Mouse (Mus musculus): ENCODE results near the gene Fbxo7. TPM values are rescaled to one million over a fixed set of nuclear protein-coding genes. Genes with fewer than 3 reads are reported as not detected.

Fbxo7 gene
- 60.6 and 64.8 TPM in 2 replicates for polyA plus RNA-seq (2015; fragmentation: Nextera tagmentation; extraction: Ambion mirVana)

DNA sequence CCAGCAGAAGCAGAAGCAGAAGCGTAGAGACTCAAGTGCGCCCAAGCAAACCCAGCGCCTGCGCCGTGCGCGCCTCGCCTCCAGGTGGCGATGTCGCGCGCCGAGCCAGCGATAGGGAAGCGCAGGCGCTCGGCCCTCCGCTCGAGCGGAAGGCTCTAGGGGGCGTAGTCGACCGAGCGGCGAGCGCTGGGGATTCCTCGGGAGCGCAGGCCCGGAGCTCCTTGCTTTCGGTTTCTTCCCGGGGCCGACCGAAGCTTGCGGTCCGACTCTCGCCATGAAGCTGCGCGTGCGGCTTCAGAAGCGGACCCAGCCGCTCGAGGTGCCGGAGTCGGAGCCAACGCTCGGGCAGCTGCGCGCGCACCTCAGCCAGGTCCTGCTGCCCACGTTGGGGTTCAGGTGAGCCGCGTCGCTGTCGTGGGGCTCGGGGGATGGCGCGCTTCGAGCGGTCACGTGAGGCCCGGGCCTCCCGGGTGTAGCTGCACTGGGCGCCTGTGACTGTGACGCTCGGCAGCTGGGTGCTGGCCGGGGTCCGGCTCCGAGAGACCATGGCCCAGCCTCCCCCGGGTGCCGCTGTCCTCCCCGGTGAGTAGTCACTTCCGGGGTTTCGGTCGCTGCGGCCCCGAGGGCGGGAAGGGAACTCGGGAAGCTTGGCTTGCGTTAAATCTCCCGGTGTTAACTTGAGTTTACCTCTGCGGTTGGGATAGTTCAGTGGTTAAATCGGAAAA, at the start of gene Fbxo7:
TSS of gene Fbxo7 (plus strand) at position 224 of the 725 bp plus-strand sequence.
- peak within 1 kb of the TSS; percentile 94 for H3K4me3 ChIP-seq (ENCODE audit: low read depth, low read length)
- peak within 1 kb of the TSS; percentile 94 for H3K27ac ChIP-seq (ENCODE audit: low read length)
- WGBS (ENCODE audit: insufficient replicate concordance), result under 1% methylated on average over 82 of the region's 82 CpGs
- H3K9ac ChIP-seq (ENCODE audit: low read depth, low read length), result peak within 1 kb of the TSS; percentile 95
- H3K4me1 ChIP-seq (ENCODE audit: control insufficient read depth, low read depth, low read length), result peaks cover 22% of the 10 kb centered on the region
- H3K9me3 ChIP-seq (replicated peaks; ENCODE audit: control insufficient read depth, low read length), result no peaks in the 10 kb centered on the region
- ATAC-seq (ENCODE audit: low read depth), result peak; percentile 83
- H3K36me3 ChIP-seq (ENCODE audit: control insufficient read depth, insufficient read depth), result peaks cover 7% of the 10 kb centered on the region; the same call in 1 of the 2 replicates
- no peaks in the 10 kb centered on the region for H3K27me3 ChIP-seq (ENCODE audit: control insufficient read depth, insufficient read depth, low read depth, low read length)
- H3K4me2 ChIP-seq (ENCODE audit: low read depth, low read length), result peak within 1 kb of the TSS; percentile 72

DNA sequence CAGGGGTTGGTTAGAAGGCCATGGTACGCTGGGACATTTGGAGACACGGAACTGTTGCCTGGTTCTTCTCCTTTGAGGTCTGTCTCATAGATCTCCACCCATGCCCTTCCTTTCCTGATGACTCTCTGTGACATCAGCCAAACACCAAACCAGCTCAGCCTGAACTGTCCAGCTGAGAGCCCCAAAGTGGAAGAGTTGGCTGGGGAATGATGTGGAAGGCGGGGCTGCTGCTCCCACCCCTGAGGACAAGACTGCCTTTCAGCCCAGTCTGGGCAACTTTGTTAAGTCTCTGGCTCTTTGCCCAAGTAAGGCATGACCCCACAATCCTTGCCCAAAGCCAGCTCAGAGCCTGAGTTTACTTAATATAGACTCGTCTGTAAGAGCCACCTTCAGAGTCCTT, 48.9 kb upstream of the Fbxo7 start:
- ATAC-seq (ENCODE audit: low read depth), result no peak
- WGBS (ENCODE audit: insufficient replicate concordance), result 62% methylated on average over 4 of the region's 4 CpGs
- no peaks in the 10 kb centered on the region for H3K27me3 ChIP-seq (ENCODE audit: control insufficient read depth, insufficient read depth, low read depth, low read length)
- H3K27ac ChIP-seq (ENCODE audit: low read length), result no peak overlapping the region
- H3K9me3 ChIP-seq (replicated peaks; ENCODE audit: control insufficient read depth, low read length), result no peaks in the 10 kb centered on the region
- H3K4me1 ChIP-seq (ENCODE audit: control insufficient read depth, low read depth, low read length), result no peaks in the 10 kb centered on the region
- H3K9ac ChIP-seq (ENCODE audit: low read depth, low read length), result no peak overlapping the region
- H3K4me3 ChIP-seq (ENCODE audit: low read depth, low read length), result no peak overlapping the region
- no peak overlapping the region for H3K4me2 ChIP-seq (ENCODE audit: low read depth, low read length)
- no peaks in the 10 kb centered on the region for H3K36me3 ChIP-seq (ENCODE audit: control insufficient read depth, insufficient read depth)

DNA sequence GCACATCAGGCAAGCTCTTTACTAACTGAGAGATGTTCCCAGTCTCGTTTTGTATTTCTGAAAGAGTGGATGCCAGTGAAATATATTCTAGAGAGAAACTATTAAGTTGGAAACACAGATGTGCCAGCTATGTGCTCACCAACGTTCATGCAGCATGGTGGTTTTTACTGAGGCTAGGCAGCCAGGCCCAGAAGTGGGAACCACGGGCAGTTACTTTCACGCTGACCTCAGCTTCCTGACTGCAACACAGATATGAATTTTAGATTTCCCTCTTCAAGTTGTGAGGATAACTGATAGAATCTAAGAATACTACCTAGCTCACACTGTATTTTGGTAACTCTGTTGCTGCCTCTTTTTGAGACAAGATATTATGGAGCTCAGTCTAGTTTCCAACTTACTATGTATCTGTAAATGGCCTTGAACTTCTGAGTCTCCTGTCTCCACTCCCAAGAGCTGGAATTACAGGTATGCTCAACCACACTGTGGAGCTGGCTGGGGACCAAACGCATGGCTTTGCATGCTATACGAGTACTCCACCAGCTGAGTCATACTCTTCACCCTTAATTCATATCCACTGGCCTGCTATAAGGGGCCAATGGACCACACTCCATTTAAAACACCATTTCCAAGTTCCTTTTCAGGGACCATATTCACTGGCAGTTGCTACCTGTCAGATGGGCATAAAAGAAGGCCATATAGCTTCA, 32.2 kb upstream of the Fbxo7 start:
- Histone ChIP-seq H3K9me3 (replicated peaks; ENCODE audit: control insufficient read depth, low read length) (no peaks in the 10 kb centered on the region), H3K9ac (ENCODE audit: low read depth, low read length) (no peak overlapping the region), H3K27ac (ENCODE audit: low read length) (no peak overlapping the region), H3K4me1 (ENCODE audit: control insufficient read depth, low read depth, low read length) (no peaks in the 10 kb centered on the region), H3K27me3 (ENCODE audit: control insufficient read depth, insufficient read depth, low read depth, low read length) (no peaks in the 10 kb centered on the region), H3K4me3 (ENCODE audit: low read depth, low read length) (no peak overlapping the region), H3K36me3 (ENCODE audit: control insufficient read depth, insufficient read depth) (no peaks in the 10 kb centered on the region), H3K4me2 (ENCODE audit: low read depth, low read length) (no peak overlapping the region)
- ATAC-seq (ENCODE audit: low read depth), result no peak
- 22% methylated on average over 6 of the region's 6 CpGs for WGBS (ENCODE audit: insufficient replicate concordance)

DNA sequence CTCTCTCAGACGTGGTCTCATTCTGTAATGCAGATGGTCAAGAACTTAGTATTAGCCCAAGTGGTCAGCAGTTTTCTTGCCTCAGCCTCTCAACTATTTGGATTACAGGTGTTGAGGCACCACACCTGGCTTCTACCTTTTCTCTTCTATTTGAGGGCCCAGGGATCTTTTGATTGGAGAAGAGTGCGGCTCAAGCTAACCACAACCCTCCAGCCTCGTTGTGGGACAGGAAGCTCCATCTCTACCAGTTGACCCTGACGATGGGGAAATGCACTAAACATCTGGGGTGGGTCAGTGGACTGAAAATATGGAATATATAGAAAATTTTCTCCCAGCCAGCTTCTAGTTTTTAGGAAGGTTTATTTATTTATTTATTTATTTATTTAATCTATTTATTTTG, 29.4 kb upstream of the Fbxo7 start:
- no peak for ATAC-seq (ENCODE audit: low read depth)
- Histone ChIP-seq H3K27ac (ENCODE audit: low read length) (no peak overlapping the region), H3K4me2 (ENCODE audit: low read depth, low read length) (no peak overlapping the region), H3K9me3 (replicated peaks; ENCODE audit: control insufficient read depth, low read length) (no peaks in the 10 kb centered on the region), H3K4me1 (ENCODE audit: control insufficient read depth, low read depth, low read length) (no peaks in the 10 kb centered on the region), H3K27me3 (ENCODE audit: control insufficient read depth, insufficient read depth, low read depth, low read length) (no peaks in the 10 kb centered on the region), H3K4me3 (ENCODE audit: low read depth, low read length) (no peak overlapping the region), H3K9ac (ENCODE audit: low read depth, low read length) (no peak overlapping the region), H3K36me3 (ENCODE audit: control insufficient read depth, insufficient read depth) (no peaks in the 10 kb centered on the region)
- 13% methylated on average over 4 of the region's 4 CpGs for WGBS (ENCODE audit: insufficient replicate concordance)

DNA sequence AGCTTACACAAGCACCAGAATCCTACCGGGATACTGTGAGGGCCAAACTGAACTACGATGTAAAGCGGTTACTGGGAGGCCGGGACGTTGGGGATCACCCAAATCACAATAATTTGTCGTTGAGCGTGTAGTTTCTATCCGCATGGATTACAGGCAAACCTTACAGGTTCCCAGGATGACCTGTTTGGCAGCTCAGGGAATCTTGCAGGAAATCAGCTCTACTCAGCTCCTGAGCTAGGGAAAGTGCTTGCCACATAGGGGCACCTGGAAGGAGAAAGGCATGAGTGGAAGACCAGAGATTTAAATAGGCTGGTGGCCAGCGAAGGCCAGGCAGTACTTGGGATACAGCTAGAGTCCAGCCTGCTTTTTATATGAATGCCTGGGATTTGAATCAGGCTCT, 27.9 kb upstream of the Fbxo7 start:
- H3K27ac ChIP-seq (ENCODE audit: low read length), result no peak overlapping the region
- ATAC-seq (ENCODE audit: low read depth), result no peak
- no peak overlapping the region for H3K4me3 ChIP-seq (ENCODE audit: low read depth, low read length)
- no peak overlapping the region for H3K4me2 ChIP-seq (ENCODE audit: low read depth, low read length)
- 79% methylated on average over 9 of the region's 9 CpGs for WGBS (ENCODE audit: insufficient replicate concordance)
- H3K9me3 ChIP-seq (replicated peaks; ENCODE audit: control insufficient read depth, low read length), result no peaks in the 10 kb centered on the region
- no peaks in the 10 kb centered on the region for H3K36me3 ChIP-seq (ENCODE audit: control insufficient read depth, insufficient read depth)
- H3K4me1 ChIP-seq (ENCODE audit: control insufficient read depth, low read depth, low read length), result no peaks in the 10 kb centered on the region
- H3K27me3 ChIP-seq (ENCODE audit: control insufficient read depth, insufficient read depth, low read depth, low read length), result no peaks in the 10 kb centered on the region
- no peak overlapping the region for H3K9ac ChIP-seq (ENCODE audit: low read depth, low read length)

DNA sequence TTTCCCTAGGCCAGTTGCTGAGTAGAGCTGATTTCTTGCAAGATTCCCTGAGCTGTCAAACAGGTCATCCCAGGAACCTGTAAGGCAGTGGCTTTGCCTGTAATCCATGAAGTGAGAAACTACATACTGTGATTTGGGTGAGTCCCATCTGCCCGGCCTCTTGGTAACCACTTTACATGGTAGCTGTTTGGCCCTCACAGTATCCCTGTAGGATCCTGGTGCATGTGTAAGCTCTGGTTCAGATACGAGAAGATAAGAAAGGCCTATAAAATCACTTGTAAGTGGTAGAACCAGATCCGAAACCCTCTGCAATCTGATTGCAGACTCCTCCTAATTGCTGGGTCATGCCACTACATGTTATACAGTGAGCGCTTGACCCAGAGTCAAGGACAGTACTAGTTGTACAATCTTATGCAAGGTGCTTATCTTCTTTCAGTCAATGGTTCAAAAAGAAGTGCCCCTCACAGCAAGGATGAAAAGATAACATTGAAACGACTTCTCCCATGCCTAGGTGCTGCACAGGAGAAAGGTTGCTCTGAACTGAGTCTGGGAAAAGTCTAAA, 27.1 kb upstream of the Fbxo7 start:
- Histone ChIP-seq H3K36me3 (ENCODE audit: control insufficient read depth, insufficient read depth) (no peaks in the 10 kb centered on the region), H3K27me3 (ENCODE audit: control insufficient read depth, insufficient read depth, low read depth, low read length) (no peaks in the 10 kb centered on the region), H3K27ac (ENCODE audit: low read length) (no peak overlapping the region), H3K4me2 (ENCODE audit: low read depth, low read length) (no peak overlapping the region), H3K9ac (ENCODE audit: low read depth, low read length) (no peak overlapping the region), H3K4me1 (ENCODE audit: control insufficient read depth, low read depth, low read length) (no peaks in the 10 kb centered on the region), H3K4me3 (ENCODE audit: low read depth, low read length) (no peak overlapping the region), H3K9me3 (replicated peaks; ENCODE audit: control insufficient read depth, low read length) (no peaks in the 10 kb centered on the region)
- no peak for ATAC-seq (ENCODE audit: low read depth)
- 47% methylated on average over 5 of the region's 5 CpGs for WGBS (ENCODE audit: insufficient replicate concordance)

DNA sequence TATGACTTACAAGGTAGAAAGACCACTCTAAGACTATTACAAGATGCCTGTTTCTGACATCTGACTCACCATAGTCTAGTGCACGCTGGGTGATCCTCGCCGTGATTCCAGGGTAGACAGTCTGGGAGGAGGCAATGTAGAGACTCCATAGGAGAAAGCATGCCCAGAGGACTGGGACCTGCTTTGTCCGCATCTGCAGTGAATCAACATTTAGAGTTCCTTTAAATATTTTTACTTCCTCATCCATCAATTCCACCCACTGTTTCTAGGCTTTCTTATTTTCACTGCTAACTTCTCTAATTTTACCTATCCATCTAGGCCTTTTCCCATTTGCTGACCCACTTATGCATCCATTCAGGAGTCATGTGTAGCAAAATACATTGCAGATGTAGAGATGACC, 21.3 kb upstream of the Fbxo7 start:
- no peaks in the 10 kb centered on the region for H3K27me3 ChIP-seq (ENCODE audit: control insufficient read depth, insufficient read depth, low read depth, low read length)
- 73% methylated on average over 4 of the region's 4 CpGs for WGBS (ENCODE audit: insufficient replicate concordance)
- H3K4me3 ChIP-seq (ENCODE audit: low read depth, low read length), result no peak overlapping the region
- no peaks in the 10 kb centered on the region for H3K36me3 ChIP-seq (ENCODE audit: control insufficient read depth, insufficient read depth)
- H3K9ac ChIP-seq (ENCODE audit: low read depth, low read length), result no peak overlapping the region
- ATAC-seq (ENCODE audit: low read depth), result no peak
- no peak overlapping the region for H3K4me2 ChIP-seq (ENCODE audit: low read depth, low read length)
- no peak overlapping the region for H3K27ac ChIP-seq (ENCODE audit: low read length)
- H3K9me3 ChIP-seq (replicated peaks; ENCODE audit: control insufficient read depth, low read length), result no peaks in the 10 kb centered on the region
- H3K4me1 ChIP-seq (ENCODE audit: control insufficient read depth, low read depth, low read length), result no peaks in the 10 kb centered on the region

DNA sequence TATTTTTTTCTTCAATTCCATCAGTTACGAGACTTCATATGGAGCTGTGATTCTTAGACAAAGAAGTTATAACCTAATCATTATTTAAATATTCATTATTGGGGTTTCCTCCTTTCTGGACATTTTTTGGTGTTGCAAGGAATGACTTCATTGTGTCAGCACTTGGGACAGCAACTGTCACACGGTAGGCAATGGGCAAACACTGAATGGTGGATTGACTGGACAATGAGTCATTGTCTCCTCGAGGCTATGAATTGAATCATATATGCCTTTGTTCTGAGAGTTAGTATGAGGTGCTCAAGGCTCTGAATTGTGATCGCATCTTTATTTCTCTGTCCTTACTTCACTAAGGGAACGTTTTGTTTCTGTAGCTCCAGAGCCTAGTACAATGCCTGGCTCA, 15.3 kb upstream of the Fbxo7 start:
- Histone ChIP-seq H3K4me2 (ENCODE audit: low read depth, low read length) (no peak overlapping the region), H3K27ac (ENCODE audit: low read length) (no peak overlapping the region)
- WGBS (ENCODE audit: insufficient replicate concordance), result 52% methylated on average over 5 of the region's 5 CpGs

DNA sequence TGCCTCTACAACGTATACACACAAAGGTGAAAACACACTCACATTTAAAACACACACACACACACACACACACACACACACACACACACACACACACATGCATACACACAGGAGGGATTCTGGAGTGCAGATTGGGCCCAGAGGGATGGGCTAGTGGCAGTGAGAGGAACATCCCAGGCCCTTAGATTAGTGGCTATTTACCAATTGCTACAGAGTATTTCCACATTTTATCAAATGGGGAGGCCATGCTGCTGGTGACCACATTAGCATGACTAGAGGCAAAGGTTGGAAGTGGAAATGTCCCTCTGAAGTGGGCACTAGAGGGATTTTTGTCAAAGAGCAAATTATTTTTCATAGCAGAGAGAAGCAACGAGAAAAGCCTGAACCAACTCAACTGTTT, 12.1 kb upstream of the Fbxo7 start:
- Histone ChIP-seq H3K4me1 (ENCODE audit: control insufficient read depth, low read depth, low read length) (no peaks in the 10 kb centered on the region), H3K27ac (ENCODE audit: low read length) (no peak overlapping the region), H3K4me2 (ENCODE audit: low read depth, low read length) (no peak overlapping the region), H3K9me3 (replicated peaks; ENCODE audit: control insufficient read depth, low read length) (no peaks in the 10 kb centered on the region), H3K9ac (ENCODE audit: low read depth, low read length) (no peak overlapping the region), H3K4me3 (ENCODE audit: low read depth, low read length) (no peak overlapping the region), H3K36me3 (ENCODE audit: control insufficient read depth, insufficient read depth) (no peaks in the 10 kb centered on the region), H3K27me3 (ENCODE audit: control insufficient read depth, insufficient read depth, low read depth, low read length) (no peaks in the 10 kb centered on the region)
- WGBS (ENCODE audit: insufficient replicate concordance), result 59% methylated on average over 2 of the region's 2 CpGs
- ATAC-seq (ENCODE audit: low read depth), result no peak

More for the DNA sequence above, 15.3 kb upstream of the Fbxo7 start:
- H3K27me3 ChIP-seq (ENCODE audit: control insufficient read depth, insufficient read depth, low read depth, low read length), result no peaks in the 10 kb centered on the region
- no peak overlapping the region for H3K4me3 ChIP-seq (ENCODE audit: low read depth, low read length)
- H3K36me3 ChIP-seq (ENCODE audit: control insufficient read depth, insufficient read depth), result no peaks in the 10 kb centered on the region
- no peak overlapping the region for H3K9ac ChIP-seq (ENCODE audit: low read depth, low read length)
- H3K4me1 ChIP-seq (ENCODE audit: control insufficient read depth, low read depth, low read length), result no peaks in the 10 kb centered on the region
- no peak for ATAC-seq (ENCODE audit: low read depth)
- no peaks in the 10 kb centered on the region for H3K9me3 ChIP-seq (replicated peaks; ENCODE audit: control insufficient read depth, low read length)

All from liver, embryonic 16.5 days (tissue).